Mouse (Mus musculus): ENCODE results near the gene Dlg2. TPM values are rescaled to one million over a fixed set of nuclear protein-coding genes. Genes with fewer than 3 reads are reported as not detected.

Gene Dlg2
- polyA plus RNA-seq, 1 experiment from 2014 or later = 1.1 TPM

- no peaks in the 10 kb centered on the region for H3K27me3 ChIP-seq (ENCODE audit: control insufficient read depth, insufficient read depth, low read depth, low read length)
- H3K27ac ChIP-seq (ENCODE audit: low read length) = no peak overlapping the region
- ATAC-seq (ENCODE audit: low read depth) = no peak
- H3K4me3 ChIP-seq (ENCODE audit: low read length) = no peak overlapping the region
- no peaks in the 10 kb centered on the region for H3K4me1 ChIP-seq (replicated peaks; ENCODE audit: control insufficient read depth, insufficient read depth, low read length)
- H3K4me2 ChIP-seq (ENCODE audit: low read depth, low read length) = no peak overlapping the region
- WGBS = 16% methylated on average over 7 of the region's 7 CpGs
- H3K9me3 ChIP-seq (ENCODE audit: control insufficient read depth, low read length) = no peaks in the 10 kb centered on the region
- H3K9ac ChIP-seq (ENCODE audit: low read length) = no peak overlapping the region
- no peaks in the 10 kb centered on the region for H3K36me3 ChIP-seq (ENCODE audit: control insufficient read depth, insufficient read depth, low read length)
These were observed 1804.5 kb downstream of the Dlg2 start for GRCm38 (mm10) chr7:92280925-92281324.

GRCm38 (mm10) chr7:92287058-92287457, 1810.6 kb downstream of the Dlg2 start:
- ATAC-seq (ENCODE audit: low read depth) = no peak
- Histone ChIP-seq H3K4me1 (replicated peaks; ENCODE audit: control insufficient read depth, insufficient read depth, low read length) (no peaks in the 10 kb centered on the region), H3K4me3 (ENCODE audit: low read length) (no peak overlapping the region), H3K4me2 (ENCODE audit: low read depth, low read length) (no peak overlapping the region), H3K9me3 (ENCODE audit: control insufficient read depth, low read length) (no peaks in the 10 kb centered on the region), H3K27me3 (ENCODE audit: control insufficient read depth, insufficient read depth, low read depth, low read length) (no peaks in the 10 kb centered on the region), H3K36me3 (ENCODE audit: control insufficient read depth, insufficient read depth, low read length) (no peaks in the 10 kb centered on the region), H3K9ac (ENCODE audit: low read length) (no peak overlapping the region), H3K27ac (ENCODE audit: low read length) (no peak overlapping the region)
- 26% methylated on average over 1 of the region's 1 CpGs for WGBS

- Histone ChIP-seq H3K27ac (ENCODE audit: low read length) (no peak overlapping the region), H3K27me3 (ENCODE audit: control insufficient read depth, insufficient read depth, low read depth, low read length) (no peaks in the 10 kb centered on the region), H3K4me1 (replicated peaks; ENCODE audit: control insufficient read depth, insufficient read depth, low read length) (no peaks in the 10 kb centered on the region), H3K4me2 (ENCODE audit: low read depth, low read length) (no peak overlapping the region), H3K9me3 (ENCODE audit: control insufficient read depth, low read length) (no peaks in the 10 kb centered on the region), H3K9ac (ENCODE audit: low read length) (no peak overlapping the region), H3K36me3 (ENCODE audit: control insufficient read depth, insufficient read depth, low read length) (no peaks in the 10 kb centered on the region), H3K4me3 (ENCODE audit: low read length) (no peak overlapping the region)
- ATAC-seq (ENCODE audit: low read depth) = no peak
- WGBS = 81% methylated on average over 3 of the region's 3 CpGs
These were observed 1812.3 kb downstream of the Dlg2 start for GRCm38 (mm10) chr7:92288814-92289213.

GRCm38 (mm10) chr7:92292918-92293518, 1816.5 kb downstream of the Dlg2 start:
- Histone ChIP-seq H3K4me1 (replicated peaks; ENCODE audit: control insufficient read depth, insufficient read depth, low read length) (no peaks in the 10 kb centered on the region), H3K27me3 (ENCODE audit: control insufficient read depth, insufficient read depth, low read depth, low read length) (no peaks in the 10 kb centered on the region), H3K9me3 (ENCODE audit: control insufficient read depth, low read length) (no peaks in the 10 kb centered on the region), H3K4me3 (ENCODE audit: low read length) (no peak overlapping the region), H3K27ac (ENCODE audit: low read length) (no peak overlapping the region), H3K4me2 (ENCODE audit: low read depth, low read length) (no peak overlapping the region), H3K36me3 (ENCODE audit: control insufficient read depth, insufficient read depth, low read length) (no peaks in the 10 kb centered on the region), H3K9ac (ENCODE audit: low read length) (no peak overlapping the region)
- no peak for ATAC-seq (ENCODE audit: low read depth)
- 75% methylated on average over 8 of the region's 8 CpGs for WGBS

- no peak for ATAC-seq (ENCODE audit: low read depth)
- Histone ChIP-seq H3K36me3 (ENCODE audit: control insufficient read depth, insufficient read depth, low read length) (no peaks in the 10 kb centered on the region), H3K9me3 (ENCODE audit: control insufficient read depth, low read length) (no peaks in the 10 kb centered on the region), H3K4me2 (ENCODE audit: low read depth, low read length) (no peak overlapping the region), H3K4me1 (replicated peaks; ENCODE audit: control insufficient read depth, insufficient read depth, low read length) (no peaks in the 10 kb centered on the region), H3K4me3 (ENCODE audit: low read length) (no peak overlapping the region), H3K9ac (ENCODE audit: low read length) (no peak overlapping the region), H3K27ac (ENCODE audit: low read length) (no peak overlapping the region), H3K27me3 (ENCODE audit: control insufficient read depth, insufficient read depth, low read depth, low read length) (no peaks in the 10 kb centered on the region)
- 60% methylated on average over 2 of the region's 2 CpGs for WGBS
These were observed 1824.6 kb downstream of the Dlg2 start for GRCm38 (mm10) chr7:92301046-92301445.

- Histone ChIP-seq H3K36me3 (ENCODE audit: control insufficient read depth, insufficient read depth, low read length) (no peaks in the 10 kb centered on the region), H3K4me1 (replicated peaks; ENCODE audit: control insufficient read depth, insufficient read depth, low read length) (no peaks in the 10 kb centered on the region), H3K27ac (ENCODE audit: low read length) (no peak overlapping the region), H3K4me2 (ENCODE audit: low read depth, low read length) (no peak overlapping the region), H3K9me3 (ENCODE audit: control insufficient read depth, low read length) (no peaks in the 10 kb centered on the region), H3K9ac (ENCODE audit: low read length) (no peak overlapping the region), H3K27me3 (ENCODE audit: control insufficient read depth, insufficient read depth, low read depth, low read length) (no peaks in the 10 kb centered on the region), H3K4me3 (ENCODE audit: low read length) (no peak overlapping the region)
- WGBS = 84% methylated on average over 2 of the region's 2 CpGs
- no peak for ATAC-seq (ENCODE audit: low read depth)
These were observed 1831.2 kb downstream of the Dlg2 start for GRCm38 (mm10) chr7:92307634-92308033.

- Histone ChIP-seq H3K4me1 (replicated peaks; ENCODE audit: control insufficient read depth, insufficient read depth, low read length) (no peaks in the 10 kb centered on the region), H3K4me2 (ENCODE audit: low read depth, low read length) (no peak overlapping the region), H3K4me3 (ENCODE audit: low read length) (no peak overlapping the region), H3K9ac (ENCODE audit: low read length) (no peak overlapping the region), H3K9me3 (ENCODE audit: control insufficient read depth, low read length) (no peaks in the 10 kb centered on the region), H3K27me3 (ENCODE audit: control insufficient read depth, insufficient read depth, low read depth, low read length) (no peaks in the 10 kb centered on the region), H3K36me3 (ENCODE audit: control insufficient read depth, insufficient read depth, low read length) (no peaks in the 10 kb centered on the region), H3K27ac (ENCODE audit: low read length) (no peak overlapping the region)
- ATAC-seq (ENCODE audit: low read depth) = no peak
- WGBS = 64% methylated on average over 2 of the region's 2 CpGs
These were observed 1831.7 kb downstream of the Dlg2 start for GRCm38 (mm10) chr7:92308168-92308567.

GRCm38 (mm10) chr7:92316389-92316788, 1839.9 kb downstream of the Dlg2 start:
- 81% methylated on average over 6 of the region's 6 CpGs for WGBS
- Histone ChIP-seq H3K9me3 (ENCODE audit: control insufficient read depth, low read length) (no peaks in the 10 kb centered on the region), H3K9ac (ENCODE audit: low read length) (no peak overlapping the region), H3K36me3 (ENCODE audit: control insufficient read depth, insufficient read depth, low read length) (no peaks in the 10 kb centered on the region), H3K27me3 (ENCODE audit: control insufficient read depth, insufficient read depth, low read depth, low read length) (no peaks in the 10 kb centered on the region), H3K4me1 (replicated peaks; ENCODE audit: control insufficient read depth, insufficient read depth, low read length) (no peaks in the 10 kb centered on the region), H3K4me3 (ENCODE audit: low read length) (no peak overlapping the region), H3K27ac (ENCODE audit: low read length) (no peak overlapping the region), H3K4me2 (ENCODE audit: low read depth, low read length) (no peak overlapping the region)
- ATAC-seq (ENCODE audit: low read depth) = no peak

- 55% methylated on average over 1 of the region's 1 CpGs for WGBS
- no peak for ATAC-seq (ENCODE audit: low read depth)
These were observed 1843.0 kb downstream of the Dlg2 start for GRCm38 (mm10) chr7:92319469-92319868.

GRCm38 (mm10) chr7:92320181-92320580, 1843.7 kb downstream of the Dlg2 start:
- no peak overlapping the region for H3K9ac ChIP-seq (ENCODE audit: low read length)

More at GRCm38 (mm10) chr7:92319469-92319868, 1843.0 kb downstream of the Dlg2 start:
- Histone ChIP-seq H3K9ac (ENCODE audit: low read length) (no peak overlapping the region), H3K27me3 (ENCODE audit: control insufficient read depth, insufficient read depth, low read depth, low read length) (no peaks in the 10 kb centered on the region), H3K4me3 (ENCODE audit: low read length) (no peak overlapping the region), H3K4me2 (ENCODE audit: low read depth, low read length) (no peak overlapping the region), H3K27ac (ENCODE audit: low read length) (no peak overlapping the region), H3K9me3 (ENCODE audit: control insufficient read depth, low read length) (no peaks in the 10 kb centered on the region), H3K4me1 (replicated peaks; ENCODE audit: control insufficient read depth, insufficient read depth, low read length) (no peaks in the 10 kb centered on the region; the same call in 1 of the 2 replicates), H3K36me3 (ENCODE audit: control insufficient read depth, insufficient read depth, low read length) (no peaks in the 10 kb centered on the region)

More at GRCm38 (mm10) chr7:92320181-92320580, 1843.7 kb downstream of the Dlg2 start:
- Histone ChIP-seq H3K36me3 (ENCODE audit: control insufficient read depth, insufficient read depth, low read length) (no peaks in the 10 kb centered on the region), H3K4me3 (ENCODE audit: low read length) (no peak overlapping the region), H3K4me1 (replicated peaks; ENCODE audit: control insufficient read depth, insufficient read depth, low read length) (no peaks in the 10 kb centered on the region; the same call in 1 of the 2 replicates), H3K4me2 (ENCODE audit: low read depth, low read length) (no peak overlapping the region), H3K27ac (ENCODE audit: low read length) (no peak overlapping the region), H3K27me3 (ENCODE audit: control insufficient read depth, insufficient read depth, low read depth, low read length) (no peaks in the 10 kb centered on the region), H3K9me3 (ENCODE audit: control insufficient read depth, low read length) (no peaks in the 10 kb centered on the region)
- no peak for ATAC-seq (ENCODE audit: low read depth)
